Mouse (Mus musculus): Measurements from ENCODE around the gene Tlx2.

DNA sequence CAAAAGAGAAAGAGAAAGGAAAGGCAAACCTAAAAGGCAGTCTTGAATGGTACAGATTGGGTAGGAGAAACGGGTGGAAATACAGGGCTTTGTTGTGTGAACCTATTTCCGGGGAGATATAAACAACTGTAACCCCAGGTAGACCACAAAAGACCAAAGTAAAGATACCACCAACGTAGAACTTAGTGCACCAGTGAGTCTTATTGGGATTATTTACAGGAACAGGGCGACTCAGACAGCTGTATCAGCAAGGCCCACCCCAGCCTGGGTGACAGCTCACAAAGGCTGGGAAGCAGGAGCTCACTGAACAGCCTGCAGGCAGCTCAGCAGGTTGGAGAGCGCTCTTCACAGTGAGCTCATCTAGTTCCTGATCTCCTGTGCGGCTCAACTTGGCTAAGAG, 25.9 kb upstream of the Tlx2 start:
- no peak for TF ChIP-seq CTCF (conservative IDR thresholded peaks at IDR 0.05 in 1 of 2, IDR thresholded peaks at IDR 0.05 in 1 of 2; ENCODE audit: low read depth in 2 of 2, low read length in 2 of 2)
- no peak for TF ChIP-seq POLR2A (IDR thresholded peaks at IDR 0.05; ENCODE audit: low read depth, low read length)
- TF ChIP-seq POLR2AphosphoS2 (IDR thresholded peaks at IDR 0.05; ENCODE audit: low read depth, low read length) = no peak
- no peak for TF ChIP-seq NELFE (IDR thresholded peaks at IDR 0.05; ENCODE audit: low read depth, low read length)
- TF ChIP-seq RAD21 (IDR thresholded peaks at IDR 0.05; ENCODE audit: low read depth, low read length) = no peak
- TF ChIP-seq GABPA (IDR thresholded peaks at IDR 0.05; ENCODE audit: insufficient replicate concordance, low read depth, low read length) = no peak
- TF ChIP-seq ELF1 (IDR thresholded peaks at IDR 0.05; ENCODE audit: low read depth, low read length) = no peak
- no peak for TF ChIP-seq E2F4 (IDR thresholded peaks at IDR 0.05; ENCODE audit: insufficient replicate concordance, low read depth, low read length)
- TF ChIP-seq MEF2A (IDR thresholded peaks at IDR 0.05; ENCODE audit: borderline replicate concordance, low read depth, low read length) = no peak
- TF ChIP-seq EP300 (IDR thresholded peaks at IDR 0.05; ENCODE audit: low read length) = no peak
- TF ChIP-seq HCFC1 (IDR thresholded peaks at IDR 0.05; ENCODE audit: low read depth, low read length) = no peak

Measured in CH12.LX (cell line).